Mouse (Mus musculus) central nervous system, embryonic 11.5 days (tissue): Measurements from ENCODE around the gene Tmem192. TPM values are rescaled to one million over a fixed set of nuclear protein-coding genes. Genes with fewer than 3 reads are reported as not detected.

Experiments used
- polyA plus RNA-seq: library from polyadenylated mRNA; depleted of rRNA; stranded (reverse); fragments of >200 nt; gene quantifications from 2 replicates; pipeline ENCODE4 v1.2.3, GENCODE M21; 2012; rRNA removed

Gene Tmem192
- polyA plus RNA-seq, result 8.9 and 11.6 TPM in 2 replicates

DNA sequence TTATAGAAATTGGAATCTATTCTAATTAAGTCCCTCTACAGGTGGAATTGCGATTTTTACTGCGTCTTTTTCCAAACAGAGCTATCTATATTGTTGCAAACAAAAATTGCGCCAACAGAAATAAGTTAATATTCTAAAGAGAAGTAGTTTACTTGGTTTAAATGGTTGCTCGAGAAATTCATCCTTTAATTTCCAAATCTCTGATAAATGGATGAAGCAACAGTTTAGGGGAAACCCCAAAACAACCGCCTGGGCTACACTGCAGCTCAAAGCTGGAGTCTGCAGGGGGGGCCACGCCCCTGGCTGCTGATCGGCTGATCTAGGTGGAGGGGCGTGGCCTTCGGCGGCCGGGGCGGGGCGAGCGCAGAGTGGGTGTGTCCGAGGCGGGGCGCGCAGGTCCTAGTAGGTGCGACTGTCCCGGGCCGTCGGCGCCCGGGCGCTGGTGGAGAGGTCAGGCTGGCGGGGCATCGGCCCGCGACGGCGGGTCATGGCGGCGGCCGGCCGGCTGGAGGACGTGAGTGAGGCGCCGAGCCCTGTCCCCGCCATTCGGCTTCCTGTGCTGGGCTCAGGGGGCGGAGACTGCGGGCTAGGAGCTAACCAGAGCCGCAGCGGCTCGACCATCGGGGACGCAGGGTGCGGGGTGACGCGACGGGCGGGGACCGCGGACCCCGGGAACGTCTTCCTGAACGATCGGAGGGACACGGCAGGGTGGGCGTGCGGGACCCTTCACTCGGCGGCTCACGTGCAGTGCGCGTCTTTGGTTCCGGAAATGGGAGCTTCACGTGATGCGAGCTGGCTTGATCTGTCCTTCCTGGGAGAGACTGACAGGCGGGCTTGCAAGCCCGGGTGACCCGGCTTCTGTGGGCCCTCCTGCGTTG is at the start of gene Tmem192:
Gene Tmem192 (plus strand): TSS at position 366 of the 878 bp plus-strand sequence.

DNA sequence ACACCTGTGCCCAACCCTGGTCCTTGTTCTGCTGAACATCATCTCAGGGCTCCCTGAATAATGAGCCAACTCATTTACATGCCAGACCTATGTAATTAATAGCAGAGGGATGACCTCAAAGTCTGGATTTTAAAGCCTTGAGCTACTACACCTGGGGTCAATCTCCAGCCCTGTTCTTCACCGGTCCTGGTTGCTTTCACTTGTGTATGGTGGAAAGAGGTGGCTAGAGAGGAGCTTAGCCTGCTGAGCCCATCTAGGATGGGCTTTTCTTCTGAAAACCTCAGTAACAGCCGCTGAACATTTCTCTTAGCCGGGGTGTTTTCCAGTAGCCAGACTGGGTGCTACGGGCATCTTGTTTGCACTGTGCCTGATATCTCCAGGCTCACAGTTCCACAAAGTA is 40.7 kb downstream of the Tmem192 start, which contains the start of gene Trim75:
Gene Trim75 (minus strand): TSS at position 101 of the 400 bp plus-strand sequence.

DNA sequence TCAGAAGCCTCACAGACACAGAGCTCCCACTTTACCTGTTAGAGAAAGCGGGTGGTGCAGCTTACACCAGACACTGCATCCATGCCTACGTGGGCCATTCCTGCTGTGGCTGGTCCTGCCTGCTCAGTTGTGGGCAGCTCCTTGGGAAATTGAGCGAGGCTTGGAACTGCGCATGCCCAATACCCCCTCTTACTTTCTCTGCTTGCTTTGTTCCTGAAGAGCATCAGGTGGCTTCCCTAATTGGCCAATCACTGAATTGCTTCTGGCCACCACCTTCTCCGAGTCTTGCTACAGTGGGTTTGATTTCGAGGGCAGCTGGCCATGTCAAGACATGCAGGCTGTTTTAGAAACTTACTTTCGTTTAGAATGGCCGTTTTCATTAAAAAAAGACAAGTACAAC is 71.4 kb downstream of the Tmem192 start, which contains the start of the genes Trim61 and Trim60:
Gene Trim61 (minus strand): TSS at position 101 of the 400 bp plus-strand sequence.
Gene Trim60 (minus strand): TSS at position 162 of the 400 bp plus-strand sequence.

Other genes starting within 250 kb of the Tmem192 start
- 109 and 158 TPM in 2 replicates for gene Msmo1, start 213.4 kb upstream of the Tmem192 start, polyA plus RNA-seq
- gene Klhl2, start 97.2 kb upstream of the Tmem192 start, polyA plus RNA-seq, result 19.9 and 23.4 TPM in 2 replicates
- gene Trim75, start 40.6 kb downstream of the Tmem192 start, polyA plus RNA-seq, result not detected in 2 replicates
- 0.05 and 0.07 TPM in 2 replicates for gene Trim61, start 71.3 kb downstream of the Tmem192 start, polyA plus RNA-seq
- 0.02 TPM in 1 of 2 replicates, not detected in the other for gene Trim60, start 71.4 kb downstream of the Tmem192 start, polyA plus RNA-seq
- gene Apela, start 90.2 kb downstream of the Tmem192 start, polyA plus RNA-seq, result 2.9 and 7.5 TPM in 2 replicates
- not detected in 2 replicates for gene Gm10663, start 127.8 kb downstream of the Tmem192 start, polyA plus RNA-seq
- gene BC030870, start 182.4 kb downstream of the Tmem192 start, polyA plus RNA-seq, result not detected in 2 replicates